Mouse (Mus musculus) CH12.LX (cell line): ENCODE measurements at regions not wholly inside any gene's neighbourhood (a gene's known extent, or its start where the extent isn't known, plus 50 kb on each side); places are given as distances from the start of the nearest gene placed in this dataset.

Experiments used
- DNase-seq: peaks from one replicate; pipeline ENCODE4 v3.0.0-alpha.2; 2013; ENCODE audit errors: extremely low read depth
- H3K27ac ChIP-seq: 2 replicates; pipeline ENCODE4 v1.5.1; 2012; ENCODE audit warnings: low read depth, mild to moderate bottlenecking, control low read depth, moderate library complexity; ENCODE audit not compliant: insufficient read depth
- H3K27me3 ChIP-seq: replicated peaks from 2 replicates; pipeline ENCODE3; 2012; ENCODE audit warnings: inconsistent platforms
- H3K36me3 ChIP-seq, 2 experiments: replicated peaks in 1 of 2; 2 replicates each; pipeline versions ENCODE3 to v1.6.1; 2012; ENCODE audit warnings: inconsistent platforms in 1 of 2, low read length in 1 of 2, mild to moderate bottlenecking in 1 of 2, mixed read lengths in 1 of 2, moderate library complexity in 1 of 2; ENCODE audit not compliant: control insufficient read depth in 1 of 2, insufficient read depth in 1 of 2
- H3K4me1 ChIP-seq, 2 experiments: 2 replicates each; pipeline ENCODE4 v1.6.1; 2012; ENCODE audit warnings: inconsistent platforms in 1 of 2, moderate library complexity in 1 of 2; ENCODE audit not compliant: insufficient read depth in 2 of 2, control insufficient read depth in 1 of 2
- H3K4me2 ChIP-seq: 2 replicates; pipeline ENCODE4 v1.6.1; 2012; ENCODE audit warnings: low read depth, mild to moderate bottlenecking, control low read depth; ENCODE audit not compliant: poor library complexity, insufficient read depth, severe bottlenecking
- H3K4me3 ChIP-seq, 3 experiments: fragments of 150-350 bp in 1 of 3; sonication (generic) in 1 of 3; replicated peaks in 1 of 3; 2 replicates each; pipeline versions ENCODE3 to v1.5.1; 2011 to 2012; ENCODE audit warnings: low read depth in 2 of 3, low read length in 2 of 3, mild to moderate bottlenecking in 2 of 3, moderate library complexity in 2 of 3, control low read depth in 1 of 3, improper control_type of control experiment in 1 of 3, inconsistent platforms in 1 of 3, mixed read lengths in 1 of 3; ENCODE audit not compliant: poor library complexity in 1 of 3
- H3K79me2 ChIP-seq: replicated peaks from 2 replicates; pipeline ENCODE4 v1.6.1; 2012; ENCODE audit warnings: mild to moderate bottlenecking, moderate library complexity; ENCODE audit not compliant: control insufficient read depth, poor library complexity, insufficient read depth, severe bottlenecking; ENCODE audit errors: extremely low read depth
- H3K9ac ChIP-seq: 2 replicates; pipeline ENCODE4 v1.6.1; 2012; ENCODE audit warnings: low read depth, mild to moderate bottlenecking, control low read depth, moderate library complexity; ENCODE audit not compliant: insufficient read depth
- H3K9me3 ChIP-seq: replicated peaks from 2 replicates; pipeline ENCODE3; 2012; ENCODE audit warnings: low read length, inconsistent platforms, mixed read lengths
- BHLHE40 ChIP-seq: IDR thresholded peaks from 2 replicates; pipeline ENCODE4 v1.6.1; 2011; ENCODE audit warnings: mild to moderate bottlenecking, low read depth, low read length, improper control_type of control experiment
- CHD1 ChIP-seq: IDR thresholded peaks from 2 replicates; pipeline ENCODE4 v1.6.1; 2012; ENCODE audit warnings: low read depth, low read length, improper control_type of control experiment, inconsistent platforms
- CTCF ChIP-seq, 2 experiments: IDR thresholded peaks in 1 of 2; conservative IDR thresholded peaks in 1 of 2; 2 replicates each; pipeline ENCODE4 v1.5.1; 2011 to 2012; ENCODE audit warnings: low read depth in 2 of 2, low read length in 2 of 2, improper control_type of control experiment in 1 of 2, inconsistent platforms in 1 of 2, mild to moderate bottlenecking in 1 of 2, moderate library complexity in 1 of 2
- ETS1 ChIP-seq: conservative IDR thresholded peaks from 2 replicates; pipeline ENCODE4 v1.6.1; 2012; ENCODE audit warnings: low read depth, mild to moderate bottlenecking, inconsistent platforms, low read length, improper control_type of control experiment, moderate library complexity
- HCFC1 ChIP-seq: IDR thresholded peaks from 2 replicates; pipeline ENCODE4 v1.6.1; 2012; ENCODE audit warnings: low read depth, mild to moderate bottlenecking, inconsistent platforms, low read length, improper control_type of control experiment
- JUN ChIP-seq: IDR thresholded peaks from 2 replicates; pipeline ENCODE4 v1.6.1; 2011; ENCODE audit warnings: low read depth, mild to moderate bottlenecking, low read length, improper control_type of control experiment, moderate library complexity; ENCODE audit not compliant: insufficient read depth
- JUND ChIP-seq: conservative IDR thresholded peaks from 2 replicates; pipeline ENCODE4 v1.6.1; 2011; ENCODE audit warnings: low read depth, low read length, improper control_type of control experiment
- MAZ ChIP-seq: IDR thresholded peaks from 2 replicates; pipeline ENCODE4 v1.6.1; 2012; ENCODE audit warnings: low read depth, mild to moderate bottlenecking, inconsistent platforms, low read length, improper control_type of control experiment, moderate library complexity
- NELFE ChIP-seq: IDR thresholded peaks from 2 replicates; pipeline ENCODE4 v1.6.1; 2011; ENCODE audit warnings: low read depth, low read length, improper control_type of control experiment
- NRF1 ChIP-seq: IDR thresholded peaks from 2 replicates; pipeline ENCODE4 v1.6.1; 2014; ENCODE audit warnings: low read depth, mild to moderate bottlenecking, inconsistent platforms, low read length, improper control_type of control experiment, moderate library complexity
- PAX5 ChIP-seq: IDR thresholded peaks from 2 replicates; pipeline ENCODE4 v1.6.1; 2012; ENCODE audit warnings: low read length, inconsistent platforms, mixed read lengths
- POLR2A ChIP-seq: IDR thresholded peaks from 2 replicates; pipeline ENCODE4 v1.6.1; 2011; ENCODE audit warnings: low read depth, mild to moderate bottlenecking, improper control_type of control experiment, low read length
- POLR2AphosphoS2 ChIP-seq: IDR thresholded peaks from 2 replicates; pipeline ENCODE4 v1.6.1; 2011; ENCODE audit warnings: low read depth, low read length, improper control_type of control experiment
- RAD21 ChIP-seq: IDR thresholded peaks from 2 replicates; pipeline ENCODE4 v1.6.1; 2011; ENCODE audit warnings: low read depth, mild to moderate bottlenecking, low read length, improper control_type of control experiment, moderate library complexity
- TCF12 ChIP-seq: IDR thresholded peaks from 2 replicates; pipeline ENCODE4 v1.6.1; 2014; ENCODE audit warnings: low read depth, mild to moderate bottlenecking, inconsistent platforms, low read length, improper control_type of control experiment
- UBTF ChIP-seq: IDR thresholded peaks from 2 replicates; pipeline ENCODE4 v1.6.1; 2012; ENCODE audit warnings: low read depth, mild to moderate bottlenecking, inconsistent platforms, low read length, improper control_type of control experiment, moderate library complexity
- USF2 ChIP-seq: conservative IDR thresholded peaks from 2 replicates; pipeline ENCODE4 v1.6.1; 2011; ENCODE audit warnings: low read depth, low read length, improper control_type of control experiment
- ZC3H11A ChIP-seq: IDR thresholded peaks from 2 replicates; pipeline ENCODE4 v1.6.1; 2012; ENCODE audit warnings: low read depth, mild to moderate bottlenecking, inconsistent platforms, low read length, improper control_type of control experiment
- ZNF384 ChIP-seq: IDR thresholded peaks from 2 replicates; pipeline ENCODE4 v1.6.1; 2012; ENCODE audit warnings: low read depth, low read length, improper control_type of control experiment, inconsistent platforms
- dilution Hi-C: fragments of 300-500 bp; cut with MboI; formaldehyde crosslinking; loops from 2 replicates; pipeline ENCODE4 v1.14.3; 2020; ENCODE audit warnings: low sequenced_read_pairs; ENCODE audit not compliant: extremely low pct_unique_long_range_greater_than_20kb, extremely low pct_ligation_motif_present
- in situ Hi-C: fragments of 300-500 bp; cut with MboI; formaldehyde crosslinking; loops from 3 replicates; pipeline ENCODE4 v1.14.3; 2019; ENCODE audit warnings: low sequenced_read_pairs, low pct_ligation_motif_present, low pct_unique_long_range_greater_than_20kb, mixed read lengths

DNA sequence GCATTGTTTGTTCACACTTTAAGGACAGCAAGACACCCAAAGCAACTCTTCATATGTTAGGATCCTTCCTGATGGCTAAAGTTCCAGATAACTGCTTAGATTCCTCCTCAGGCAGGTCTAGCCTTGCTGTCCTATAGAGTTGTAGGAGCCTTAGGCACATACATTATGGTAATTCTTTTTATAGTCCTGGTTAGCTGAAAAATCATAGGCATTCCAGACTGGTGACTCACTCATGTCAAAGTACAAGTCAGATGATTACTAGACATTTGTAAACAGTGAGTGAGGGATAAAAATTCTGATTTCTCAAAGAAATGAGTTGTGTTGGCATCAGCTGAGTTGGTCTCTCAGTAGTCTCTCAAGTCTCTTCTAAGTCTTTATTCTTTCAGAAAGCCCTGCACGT, 142.4 kb downstream of the Il15 start:
- Histone ChIP-seq H3K36me3 (no peaks in the 10 kb centered on the region), H3K27ac (no peak overlapping the region), H3K4me3 (no peak overlapping the region), H3K4me1 (no peaks in the 10 kb centered on the region), H3K79me2 (no peaks in the 10 kb centered on the region), H3K4me2 (no peak overlapping the region), H3K27me3 (no peaks in the 10 kb centered on the region), H3K9ac (no peak overlapping the region), H3K9me3 (no peaks in the 10 kb centered on the region)
- TF ChIP-seq ZNF384 (no peak), NRF1 (no peak), CTCF (conservative IDR thresholded peaks at IDR 0.05 in 1 of 2, IDR thresholded peaks at IDR 0.05 in 1 of 2; ENCODE audit: low read depth in 2 of 2, low read length in 2 of 2) (no peak), ETS1 (no peak), UBTF (no peak), RAD21 (no peak), NELFE (no peak), JUND (no peak), POLR2A (no peak)
- no peak for DNase-seq
- dilution Hi-C loops (no loop called here), in situ Hi-C loops (no loop called here)

- H3K27ac ChIP-seq = no peak overlapping the region
- in situ Hi-C loops (no loop called here), dilution Hi-C loops (no loop called here)
- H3K4me2 ChIP-seq = no peak overlapping the region
- no peak overlapping the region for H3K9ac ChIP-seq
- H3K79me2 ChIP-seq = no peaks in the 10 kb centered on the region
- no peaks in the 10 kb centered on the region for H3K36me3 ChIP-seq
- H3K4me3 ChIP-seq = no peak overlapping the region
- no peaks in the 10 kb centered on the region for H3K27me3 ChIP-seq
- TF ChIP-seq ZNF384 = no peak
- TF ChIP-seq PAX5 = no peak
- TF ChIP-seq MAZ = no peak
- TF ChIP-seq USF2 = no peak
- no peak for TF ChIP-seq HCFC1
- TF ChIP-seq ZC3H11A = no peak
- TF ChIP-seq JUN = no peak
- TF ChIP-seq CHD1 = no peak
- no peak for TF ChIP-seq BHLHE40
- H3K9me3 ChIP-seq = no peaks in the 10 kb centered on the region
- DNase-seq = no peak
- no peaks in the 10 kb centered on the region for H3K4me1 ChIP-seq
Measured at GRCm38 (mm10) chr8:82255815-82256214, 147.2 kb downstream of the Il15 start.

DNA sequence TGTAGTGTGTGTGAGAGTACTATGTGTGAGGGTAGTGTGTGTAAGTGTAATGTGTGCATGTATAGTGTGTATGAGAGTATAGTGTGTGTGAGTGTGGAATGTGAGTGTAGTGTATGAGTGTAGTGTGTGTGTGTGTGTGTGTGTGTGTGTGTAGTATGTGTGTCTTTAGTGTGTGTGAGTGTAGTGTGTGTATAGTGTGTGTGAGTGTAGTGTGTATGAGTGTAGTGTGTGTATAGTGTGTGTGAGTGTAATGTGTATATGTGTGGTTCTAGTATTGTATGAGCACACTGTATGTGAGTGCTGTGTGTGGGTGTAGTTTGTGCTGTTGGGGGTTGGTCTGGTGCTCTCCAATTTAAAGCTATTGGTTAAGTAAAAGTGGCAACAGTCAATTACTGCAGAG, 150.6 kb downstream of the Il15 start:
- no peak for DNase-seq
- Histone ChIP-seq H3K9ac (no peak overlapping the region), H3K4me3 (no peak overlapping the region)
- TF ChIP-seq ZNF384 (no peak), PAX5 (no peak), TCF12 (no peak), UBTF (no peak), MAZ (no peak), POLR2AphosphoS2 (no peak)
- TF ChIP-seq, all 38 proteins: peak for 0
- Histone ChIP-seq H3K27ac (no peak overlapping the region), H3K36me3 (no peaks in the 10 kb centered on the region), H3K4me2 (no peak overlapping the region), H3K4me1 (no peaks in the 10 kb centered on the region), H3K9me3 (no peaks in the 10 kb centered on the region), H3K79me2 (no peaks in the 10 kb centered on the region), H3K27me3 (no peaks in the 10 kb centered on the region)
- in situ Hi-C loops (no loop called here), dilution Hi-C loops (no loop called here)
